Mouse (Mus musculus) NIH3T3 (cell line): ENCODE measurements around the gene Olfml2b.

Source experiments
- DNase-seq: peaks from one replicate; pipeline ENCODE4 v3.0.0-alpha.2; 2012; ENCODE audit warnings: low read depth

Gene Olfml2b

DNA sequence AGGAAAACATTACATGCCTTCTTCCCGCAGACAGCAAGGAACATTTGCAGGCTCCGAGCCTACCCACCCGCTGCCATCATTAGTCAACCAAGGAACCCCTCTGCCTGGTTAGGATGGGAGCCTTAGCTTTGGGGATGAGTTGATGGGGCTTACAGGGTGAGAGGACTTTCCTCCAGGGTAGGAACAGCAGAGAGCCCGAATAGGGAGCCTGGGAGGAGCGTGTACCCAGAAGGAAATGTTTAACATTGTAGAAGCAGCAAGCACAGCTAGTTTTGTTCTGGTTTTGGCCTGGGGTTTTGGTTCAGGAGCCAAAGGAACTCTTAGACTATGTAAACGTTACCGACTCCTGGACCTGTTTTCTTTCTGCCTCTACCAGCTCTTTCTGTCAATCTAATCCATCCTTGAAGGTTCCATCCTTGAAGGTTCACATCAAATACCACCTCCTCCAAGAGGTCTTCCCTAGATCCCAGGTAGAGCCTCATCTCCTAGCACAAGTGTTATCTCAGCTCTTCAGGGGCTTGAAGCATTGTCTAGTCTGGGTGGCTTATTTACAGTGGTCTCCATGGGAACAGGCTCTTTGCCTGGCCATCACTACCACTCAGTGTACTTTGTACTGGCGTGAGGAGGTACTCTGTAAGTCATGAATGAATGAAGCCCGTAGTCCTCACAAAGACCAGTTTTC lies 2.4 kb downstream of the Olfml2b start:
- DNase-seq = no peak

DNA sequence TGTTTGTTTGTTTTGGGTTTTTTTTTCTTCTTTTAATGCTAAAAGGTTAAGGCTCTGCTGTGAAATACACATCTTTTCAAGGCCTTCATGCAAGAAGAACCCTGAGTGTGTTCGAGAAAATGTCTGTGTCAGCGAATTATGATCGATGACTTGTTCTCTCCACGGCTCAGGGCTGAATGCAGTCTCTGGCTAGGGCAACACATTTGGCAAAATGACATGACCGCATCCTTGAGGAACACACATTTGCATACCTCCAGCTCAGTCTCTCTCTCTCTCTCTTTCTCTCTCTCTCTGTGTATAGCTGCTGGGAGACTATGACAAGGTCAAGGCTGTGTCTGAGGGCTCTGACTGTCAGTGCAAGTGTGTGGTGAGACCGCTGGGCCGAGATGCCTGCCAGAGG lies 3.0 kb downstream of the Olfml2b start:
- DNase-seq = peak; percentile 58

GRCm38 (mm10) chr1:170647971-170648514 lies 3.7 kb downstream of the Olfml2b start:
- DNase-seq = no peak

- DNase-seq = no peak
Measured at GRCm38 (mm10) chr1:170651046-170651723, 6.9 kb downstream of the Olfml2b start.

DNA sequence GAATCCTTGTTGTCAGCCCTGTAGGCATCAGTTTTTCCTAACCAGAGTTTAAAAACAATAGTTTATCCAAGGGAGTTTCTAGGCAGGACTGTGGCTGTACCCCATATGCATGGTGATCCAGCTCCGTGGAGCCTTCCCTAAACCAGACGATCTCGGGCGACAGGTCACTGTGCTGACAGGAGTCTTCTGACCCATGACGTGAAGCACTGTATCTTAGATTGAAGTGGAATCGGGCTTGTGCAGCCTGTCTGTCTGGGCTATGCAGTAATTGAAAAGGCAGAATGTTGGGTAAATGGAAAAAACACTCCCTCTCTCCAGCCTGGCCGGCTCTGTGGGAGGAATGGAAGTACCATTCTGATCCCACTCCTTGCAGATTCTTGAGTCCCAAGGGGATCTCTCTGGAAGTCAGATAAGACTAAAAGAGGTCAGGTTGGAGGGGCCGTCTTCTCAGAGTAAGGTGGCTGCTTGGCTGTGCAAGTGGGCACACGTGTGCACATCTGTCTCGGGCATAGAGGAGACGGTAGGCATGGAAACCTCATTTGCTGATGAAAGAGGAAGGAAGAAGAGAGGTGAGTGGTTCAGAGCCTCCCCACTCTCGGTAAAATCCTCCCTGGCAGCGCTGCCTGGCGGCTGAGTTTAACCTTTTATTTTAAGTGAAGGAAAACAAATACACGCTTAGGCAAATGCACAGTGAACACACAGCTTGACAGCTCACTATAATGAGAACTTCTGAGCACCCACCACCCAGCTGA lies 7.8 kb downstream of the Olfml2b start:
- no peak for DNase-seq

- peak; percentile 41 for DNase-seq
Measured at GRCm38 (mm10) chr1:170655280-170655917, 11.1 kb downstream of the Olfml2b start.

DNA sequence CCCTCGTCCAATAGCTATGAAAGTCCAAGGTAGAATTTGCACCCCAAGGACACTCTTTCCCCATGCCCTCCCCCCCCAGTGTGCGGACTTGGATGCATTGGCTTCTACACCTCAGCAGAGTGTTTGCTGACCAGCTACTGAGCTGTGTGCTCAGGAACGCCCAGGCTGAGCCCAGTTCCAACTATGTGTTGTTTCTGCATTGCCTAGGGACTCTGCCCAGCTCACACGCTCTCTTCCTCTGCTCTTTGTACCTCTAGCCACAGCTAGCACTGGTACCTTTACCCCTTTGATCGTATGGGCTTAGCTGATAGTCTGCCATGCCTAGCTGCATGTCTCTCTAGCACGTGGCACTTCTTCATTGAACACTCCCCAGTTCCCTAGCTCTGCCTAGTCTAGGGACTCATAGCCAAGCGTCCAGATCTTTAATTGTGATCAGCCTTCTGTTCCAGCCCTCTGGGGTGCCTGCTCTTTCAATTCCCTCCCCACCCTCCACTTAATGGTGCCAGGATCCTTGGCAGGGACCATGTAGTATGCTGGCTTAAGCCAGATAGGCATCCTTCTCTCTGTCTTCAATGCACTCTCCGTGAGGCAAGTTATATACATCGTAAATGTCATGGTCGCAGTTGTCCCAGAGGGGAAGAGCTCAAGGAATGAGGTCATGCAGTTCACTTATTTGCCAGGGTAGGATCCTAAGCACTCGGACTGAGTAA lies 12.3 kb downstream of the Olfml2b start:
- no peak for DNase-seq

DNA sequence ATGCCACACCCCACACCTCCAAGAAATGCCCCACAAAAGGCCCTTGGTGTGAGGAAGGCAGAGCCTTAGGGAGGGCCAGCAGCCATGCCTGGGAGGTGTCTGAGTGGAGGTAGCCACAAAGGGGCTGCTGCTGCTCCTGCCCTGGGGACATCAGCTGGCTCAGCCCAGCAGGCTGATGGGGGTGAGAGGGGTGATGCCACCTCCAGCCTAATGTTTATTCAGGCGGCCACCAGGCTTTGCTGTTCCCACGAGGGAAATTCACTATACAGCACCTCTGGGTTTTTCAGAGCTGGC lies 12.8 kb downstream of the Olfml2b start:
- no peak for DNase-seq

GRCm38 (mm10) chr1:170657643-170658314 lies 13.4 kb downstream of the Olfml2b start:
- DNase-seq = no peak

- no peak for DNase-seq
Measured at GRCm38 (mm10) chr1:170659260-170659659, 14.9 kb downstream of the Olfml2b start.

GRCm38 (mm10) chr1:170664620-170665185 lies 20.4 kb downstream of the Olfml2b start:
- DNase-seq = peak; percentile 86

- peak; percentile 73 for DNase-seq
Measured at GRCm38 (mm10) chr1:170665200-170665599, 20.9 kb downstream of the Olfml2b start.

GRCm38 (mm10) chr1:170674184-170674775 lies 29.9 kb downstream of the Olfml2b start:
- no peak for DNase-seq

DNA sequence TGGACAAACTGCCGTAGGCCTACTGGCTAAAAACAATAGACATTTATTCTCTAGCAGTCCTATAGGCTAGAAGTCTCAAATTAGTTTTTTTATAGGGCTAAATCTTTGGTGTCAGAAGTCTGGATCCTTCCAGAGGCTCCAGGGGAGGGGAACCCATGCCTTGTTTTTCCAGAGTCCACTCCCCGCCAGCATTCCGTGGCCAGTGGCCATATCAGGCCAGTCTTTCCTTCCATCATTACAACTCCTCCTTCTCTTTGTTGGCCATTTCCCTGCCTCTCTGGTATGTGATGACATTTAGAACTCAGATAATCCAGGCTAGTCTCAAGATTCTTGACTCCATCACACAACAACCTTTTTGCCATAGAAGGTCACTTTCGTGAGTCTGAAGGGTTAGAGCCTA lies 33.3 kb downstream of the Olfml2b start:
- DNase-seq = no peak

GRCm38 (mm10) chr1:170678861-170679260 lies 34.5 kb downstream of the Olfml2b start:
- no peak for DNase-seq

GRCm38 (mm10) chr1:170679624-170680023 lies 35.3 kb downstream of the Olfml2b start:
- DNase-seq = no peak

- DNase-seq = no peak
Measured at GRCm38 (mm10) chr1:170683863-170684262, 39.5 kb downstream of the Olfml2b start.

- no peak for DNase-seq
Measured at GRCm38 (mm10) chr1:170689773-170690172, 45.4 kb downstream of the Olfml2b start.

DNA sequence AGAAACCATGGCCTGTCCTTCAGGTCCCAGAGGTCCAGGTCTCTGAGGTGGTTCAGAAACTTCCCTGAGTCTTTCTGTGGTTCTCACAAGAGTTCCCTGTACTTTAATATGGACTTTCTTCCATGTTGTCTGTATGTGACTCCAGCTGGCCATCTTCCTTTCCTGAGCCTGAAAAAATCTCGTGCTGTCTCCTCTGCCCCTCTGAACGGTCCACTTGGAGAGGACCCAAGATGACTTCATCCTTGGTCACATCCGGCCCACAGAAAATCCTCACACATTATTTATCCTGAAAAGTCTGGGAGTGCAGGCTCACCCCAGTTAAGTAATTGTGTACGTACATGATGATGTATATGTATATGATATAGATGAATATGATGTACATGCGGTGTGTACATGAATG lies 47.0 kb downstream of the Olfml2b start:
- peak; percentile 77 for DNase-seq

DNA sequence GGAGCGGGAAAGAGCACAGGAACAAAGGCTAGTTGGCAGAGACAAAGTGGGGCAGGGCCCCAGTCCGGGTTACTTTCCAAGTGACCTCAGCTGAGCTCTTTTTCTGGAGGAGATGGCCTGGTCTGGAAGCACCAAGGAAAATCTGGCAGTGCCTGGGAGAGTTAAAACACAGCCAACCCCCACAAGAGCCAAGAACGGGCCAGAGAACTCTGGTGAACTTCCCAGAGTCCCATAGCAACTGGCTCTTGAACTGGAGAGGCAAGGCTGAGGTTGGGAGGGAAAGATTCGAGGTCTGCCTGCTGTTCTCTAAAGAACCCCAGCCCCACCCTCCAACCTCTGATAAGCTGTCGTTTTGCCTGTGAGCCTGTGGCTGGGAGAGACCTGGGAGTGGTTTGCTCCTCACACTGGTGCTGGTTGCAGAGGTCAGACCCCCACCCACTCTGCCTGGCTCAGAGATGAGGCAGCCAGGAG lies 50.5 kb downstream of the Olfml2b start:
- DNase-seq = no peak
